9 mouse cellular contexts compared by ENCODE assay signal in the genomic region with DNA sequence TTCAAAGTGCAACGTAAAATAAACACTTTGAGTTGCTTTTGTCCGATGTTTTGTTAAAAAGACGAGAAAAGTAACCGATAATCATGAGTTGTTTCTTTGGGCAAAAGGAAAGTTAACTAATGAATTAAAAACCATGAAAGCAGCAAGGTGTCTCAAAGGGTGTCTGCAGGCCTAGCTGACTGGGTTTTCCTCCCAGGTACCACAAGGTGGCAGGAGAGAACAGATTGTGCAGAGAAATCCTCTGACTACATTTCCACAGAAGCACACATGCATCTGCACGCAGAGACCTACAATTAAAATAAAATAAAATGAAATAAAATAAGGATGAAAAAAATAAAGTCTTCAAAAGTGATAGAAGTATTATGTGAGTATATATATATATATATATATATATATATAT.
DNase-seq lines count a peak whose midpoint lies in the region; ATAC-seq and TF ChIP-seq lines count a peak whose summit lies in the region.
"Had no signal": no experiment of that assay in that cellular context is flagged by ENCODE, and none has a peak within 500 bp of the region (broad histone marks: within the 10 kb centered on the region; RNA-seq: fewer than 3 reads in every experiment).

No protein-coding gene starts in this region.

- DNase-seq in liver, adult 2 months (ENCODE audit: extremely low read depth, low read depth, low spot score): peak; percentile 7
- no peak for DNase-seq in liver, embryonic 11.5 days (ENCODE audit: low spot score)
- DNase-seq in brain, adult 2 months (ENCODE audit: low read depth, low spot score): peak; percentile 69
- DNase-seq in hindbrain, embryonic 14.5 days (ENCODE audit: low spot score): peak; percentile 56
- no peak for DNase-seq in spleen, postnatal 4 days (ENCODE audit: low spot score in 2 of 2)
- no peak for DNase-seq in testis, postnatal 10 days (ENCODE audit: low spot score)
- DNase-seq in adrenal gland, adult 18-20 months (ENCODE audit: low spot score in 2 of 2): no peak

- H3K27me3 ChIP-seq in liver, adult 2 months (ENCODE audit: control insufficient read depth, insufficient read depth, low read length): no peaks in the 10 kb centered on the region
- no peaks in the 10 kb centered on the region for H3K27me3 ChIP-seq in liver, embryonic 11.5 days (replicated peaks; ENCODE audit: control insufficient read depth, insufficient read depth, low read length)
- H3K27me3 ChIP-seq in hindbrain, embryonic 14.5 days (ENCODE audit: control insufficient read depth, insufficient read depth, low read length): no peaks in the 10 kb centered on the region
- H3K27me3 ChIP-seq in midbrain, embryonic 15.5 days (replicated peaks): no peaks in the 10 kb centered on the region
- H3K27me3 ChIP-seq: embryonic facial prominence, embryonic 12.5 days had no signal

- no peak overlapping the region for H3K4me2 ChIP-seq in liver, embryonic 11.5 days
- H3K4me2 ChIP-seq in hindbrain, embryonic 14.5 days (replicated peaks): no peak overlapping the region
- H3K4me2 ChIP-seq in midbrain, embryonic 15.5 days: no peak overlapping the region
- H3K4me2 ChIP-seq: embryonic facial prominence, embryonic 12.5 days had no signal

- no peaks in the 10 kb centered on the region for H3K9me3 ChIP-seq in liver, embryonic 11.5 days (ENCODE audit: control insufficient read depth, low read length)
- no peaks in the 10 kb centered on the region for H3K9me3 ChIP-seq in hindbrain, embryonic 14.5 days (ENCODE audit: control insufficient read depth, low read length)
- no peaks in the 10 kb centered on the region for H3K9me3 ChIP-seq in midbrain, embryonic 15.5 days
- H3K9me3 ChIP-seq: embryonic facial prominence, embryonic 12.5 days had no signal

- no peak overlapping the region for H3K9ac ChIP-seq in liver, adult 2 months (ENCODE audit: low read depth, low read length)
- no peak overlapping the region for H3K9ac ChIP-seq in liver, embryonic 11.5 days (ENCODE audit: low read depth, low read length)
- no peak overlapping the region for H3K9ac ChIP-seq in hindbrain, embryonic 14.5 days
- no peak overlapping the region for H3K9ac ChIP-seq in midbrain, embryonic 15.5 days
- H3K9ac ChIP-seq: embryonic facial prominence, embryonic 12.5 days had no signal

- H3K36me3 ChIP-seq in liver, adult 2 months (ENCODE audit: control insufficient read depth, insufficient read depth, low read length): no peaks in the 10 kb centered on the region
- H3K36me3 ChIP-seq in liver, embryonic 11.5 days (ENCODE audit: control insufficient read depth, insufficient read depth, low read length): no peaks in the 10 kb centered on the region
- no peaks in the 10 kb centered on the region for H3K36me3 ChIP-seq in hindbrain, embryonic 14.5 days (replicated peaks; ENCODE audit: control insufficient read depth, insufficient read depth)
- no peaks in the 10 kb centered on the region for H3K36me3 ChIP-seq in midbrain, embryonic 15.5 days (replicated peaks)
- H3K36me3 ChIP-seq: embryonic facial prominence, embryonic 12.5 days had no signal

- no peak overlapping the region for H3K4me3 ChIP-seq in liver, adult 2 months (ENCODE audit: insufficient read depth, low read depth, low read length)
- H3K4me3 ChIP-seq in liver, embryonic 11.5 days (ENCODE audit: low read depth, low read length): no peak overlapping the region
- H3K4me3 ChIP-seq in hindbrain, embryonic 14.5 days (replicated peaks; ENCODE audit: low read length): no peak overlapping the region
- H3K4me3 ChIP-seq in midbrain, embryonic 15.5 days: no peak overlapping the region
- H3K4me3 ChIP-seq: embryonic facial prominence, embryonic 12.5 days had no signal

- H3K79me2 ChIP-seq in liver, adult 2 months (ENCODE audit: control insufficient read depth, insufficient read depth, low read length): no peaks in the 10 kb centered on the region

- TF ChIP-seq POLR2A in liver, adult 2 months (IDR thresholded peaks at IDR 0.05; ENCODE audit: extremely low read depth, insufficient read depth, low read length): no peak

- WGBS in liver, adult 2 months: 44% methylated on average over 5 of the region's 5 CpGs
- WGBS in liver, embryonic 11.5 days: 44% methylated on average over 5 of the region's 5 CpGs
- 53% methylated on average over 5 of the region's 5 CpGs for WGBS in hindbrain, embryonic 14.5 days
- 56% methylated on average over 5 of the region's 5 CpGs for WGBS in midbrain, embryonic 15.5 days

- ATAC-seq in liver, embryonic 11.5 days (replicated peaks; ENCODE audit: low FRiP score): no peak
- peak; percentile 53; the same call in 1 of the 2 replicates for ATAC-seq in hindbrain, embryonic 14.5 days (ENCODE audit: low FRiP score)
- peak; percentile 78 for ATAC-seq in midbrain, embryonic 15.5 days (replicated peaks)

- H3K27ac ChIP-seq in liver, adult 2 months (replicated peaks; ENCODE audit: insufficient read depth, low read depth, low read length): no peak overlapping the region
- H3K27ac ChIP-seq in liver, embryonic 11.5 days (ENCODE audit: low read depth, low read length): no peak overlapping the region
- H3K27ac ChIP-seq in hindbrain, embryonic 14.5 days: no peak overlapping the region
- H3K27ac ChIP-seq in midbrain, embryonic 15.5 days: no peak overlapping the region
- H3K27ac ChIP-seq: embryonic facial prominence, embryonic 12.5 days had no signal

- TF ChIP-seq CTCF in liver, adult 2 months (IDR thresholded peaks at IDR 0.05; ENCODE audit: low read depth, low read length): no peak; the same call in 1 of the 2 replicates

- H3K4me1 ChIP-seq in liver, adult 2 months (ENCODE audit: control insufficient read depth, insufficient read depth, low read length): no peaks in the 10 kb centered on the region
- H3K4me1 ChIP-seq in liver, embryonic 11.5 days (replicated peaks; ENCODE audit: control insufficient read depth, insufficient read depth, low read length): no peaks in the 10 kb centered on the region
- no peaks in the 10 kb centered on the region for H3K4me1 ChIP-seq in hindbrain, embryonic 14.5 days (replicated peaks; ENCODE audit: control insufficient read depth, insufficient read depth, low read length)
- H3K4me1 ChIP-seq in midbrain, embryonic 15.5 days: no peaks in the 10 kb centered on the region
- H3K4me1 ChIP-seq: embryonic facial prominence, embryonic 12.5 days had no signal

Comparison
In these comparisons a context has a peak if more than half of its experiments do, and no peak if none do; other contexts are left out.
1. DNase-seq: peak in liver, adult 2 months (single experiment), brain, adult 2 months (single experiment) and hindbrain, embryonic 14.5 days (single experiment); none in liver, embryonic 11.5 days (single experiment), spleen, postnatal 4 days (0 of 2), testis, postnatal 10 days (single experiment) and adrenal gland, adult 18-20 months (0 of 2).